Mouse (Mus musculus) kidney, postnatal 0 days (tissue): ENCODE data around the gene 1700102P08Rik. TPM values are rescaled to one million over a fixed set of nuclear protein-coding genes. Genes with fewer than 3 reads are reported as not detected.
A peak's percentile ranks its signal among the peaks of the same experiment; 100 is the strongest.

Experiments used
- ATAC-seq: fragments of 200-750 bp; cut with Nextera tagmentation; replicated peaks from 2 replicates; pipeline ENCODE4 v1.8.0; 2017; ENCODE audit warnings: low read depth, moderate number of reproducible peaks, moderate TSS enrichment, moderate library complexity; ENCODE audit not compliant: low FRiP score
- DNase-seq: peaks from one replicate; pipeline ENCODE4 v3.0.0-alpha.2; 2016; ENCODE audit warnings: low spot score
- H3K27ac ChIP-seq: fragments of 300-500 bp; sonication (generic); 2 replicates; pipeline ENCODE4 v1.5.1; 2014; ENCODE audit warnings: mild to moderate bottlenecking
- H3K27me3 ChIP-seq: fragments of 300-500 bp; sonication (generic); 2 replicates; pipeline ENCODE4 v1.6.1; 2014; ENCODE audit warnings: low read length, mixed read lengths; ENCODE audit not compliant: insufficient read depth
- H3K36me3 ChIP-seq: fragments of 300-500 bp; sonication (generic); 2 replicates; pipeline ENCODE4 v1.6.1; 2014; ENCODE audit warnings: low read length, mixed read lengths; ENCODE audit not compliant: insufficient read depth
- H3K4me1 ChIP-seq: fragments of 300-500 bp; sonication (generic); replicated peaks from 2 replicates; pipeline ENCODE4 v1.6.1; 2014; ENCODE audit warnings: antibody characterized with exemption, low read length, mixed read lengths; ENCODE audit not compliant: insufficient read depth
- H3K4me2 ChIP-seq: fragments of 300-500 bp; sonication (generic); 2 replicates; pipeline ENCODE4 v1.6.1; 2014; ENCODE audit warnings: mild to moderate bottlenecking, low read length, moderate library complexity, mixed read lengths
- H3K4me3 ChIP-seq: fragments of 300-500 bp; sonication (generic); replicated peaks from 2 replicates; pipeline ENCODE4 v1.5.1; 2014; ENCODE audit warnings: low read depth, low read length
- H3K9ac ChIP-seq: fragments of 300-500 bp; sonication (generic); 2 replicates; pipeline ENCODE4 v1.6.1; 2014; ENCODE audit warnings: low read depth, low read length
- H3K9me3 ChIP-seq: fragments of 300-500 bp; sonication (generic); replicated peaks from 2 replicates; pipeline ENCODE4 v1.6.1; 2016; ENCODE audit warnings: low read length, inconsistent platforms, mixed read lengths
- CTCF ChIP-seq: IDR thresholded peaks from 2 replicates; pipeline ENCODE4 v1.5.1; 2016; ENCODE audit warnings: antibody characterized with exemption, low read depth, mild to moderate bottlenecking, moderate library complexity
- WGBS: fragments of 180-500 bp; shearing (Covaris S2); extraction: QIAGEN DNeasy Blood & Tissue Kit; methylation state at CpG from one replicate; pipeline ENCODE4 v1.1.7; 2014; 5-methylcytosine and 5-hydroxymethylcytosine counted together
- polyA plus RNA-seq: library from polyadenylated mRNA; unstranded; fragments of >200 nt; fragmentation: Nextera tagmentation; extraction: Ambion mirVana; gene quantifications from 2 replicates; pipeline ENCODE4 v1.2.1, GENCODE M21; 2015

1700102P08Rik gene
- polyA plus RNA-seq = 0.17 and 0.66 TPM in 2 replicates

- Histone ChIP-seq H3K9ac (no peak within 1 kb of the TSS), H3K27ac (no peak within 1 kb of the TSS), H3K27me3 (no peaks in the 10 kb centered on the region), H3K4me1 (no peaks in the 10 kb centered on the region), H3K9me3 (no peaks in the 10 kb centered on the region), H3K4me3 (no peak within 1 kb of the TSS), H3K4me2 (no peak within 1 kb of the TSS), H3K36me3 (peaks cover 40% of the 10 kb centered on the region)
- no peak for TF ChIP-seq CTCF
- 74% methylated on average over 18 of the region's 18 CpGs for WGBS
- DNase-seq (no peak), ATAC-seq (peak; percentile 36)
Measured at GRCm38 (mm10) chr9:108392676-108393075, at the start of gene 1700102P08Rik. Gene 1700102P08Rik (plus strand): TSS chr9:108392805.

DNA sequence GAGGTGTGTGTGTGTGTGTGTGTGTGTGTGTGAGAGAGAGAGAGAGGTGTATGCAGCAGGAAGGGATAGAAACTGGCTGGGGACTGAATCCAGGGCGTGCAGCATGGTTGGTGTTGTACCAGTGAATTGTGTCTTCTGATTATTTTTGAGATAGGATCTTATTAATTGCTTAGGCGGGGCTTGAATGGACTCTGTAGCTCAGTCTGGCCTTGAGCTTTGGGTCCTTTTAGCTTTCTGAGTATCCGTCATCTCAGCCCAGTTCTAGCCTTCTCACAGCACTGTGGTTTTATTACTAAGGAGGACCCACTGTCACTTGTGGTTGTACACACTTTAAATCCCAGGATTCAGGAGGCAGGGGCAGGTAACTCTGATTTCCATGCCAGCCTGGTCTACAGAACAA lies 49.3 kb upstream of the 1700102P08Rik start:
- Histone ChIP-seq H3K36me3 (no peaks in the 10 kb centered on the region), H3K4me3 (no peak overlapping the region), H3K27me3 (no peaks in the 10 kb centered on the region), H3K9me3 (no peaks in the 10 kb centered on the region), H3K9ac (no peak overlapping the region), H3K4me1 (peaks cover 21% of the 10 kb centered on the region), H3K27ac (peak overlapping the region; percentile 98; the same call in 1 of the 2 replicates), H3K4me2 (no peak overlapping the region)
- TF ChIP-seq CTCF = no peak
- no peak for ATAC-seq
- 79% methylated on average over 3 of the region's 3 CpGs for WGBS
- no peak for DNase-seq

GRCm38 (mm10) chr9:108343835-108344234 lies 48.8 kb upstream of the 1700102P08Rik start:
- H3K9ac ChIP-seq = no peak overlapping the region
- H3K4me3 ChIP-seq = no peak overlapping the region
- H3K36me3 ChIP-seq = no peaks in the 10 kb centered on the region
- H3K27ac ChIP-seq = 0 out of 2 replicates have a peak overlapping the region, but pooled peaks have one; percentile 98
- H3K27me3 ChIP-seq = no peaks in the 10 kb centered on the region
- ATAC-seq (no peak), DNase-seq (no peak)
- no peak for TF ChIP-seq CTCF
- H3K4me2 ChIP-seq = no peak overlapping the region
- 100% methylated on average over 1 of the region's 1 CpGs for whole genome bisulfite sequencing
- H3K9me3 ChIP-seq = no peaks in the 10 kb centered on the region
- peaks cover 21% of the 10 kb centered on the region for H3K4me1 ChIP-seq

GRCm38 (mm10) chr9:108344471-108344870 lies 48.1 kb upstream of the 1700102P08Rik start:
- no peak for TF ChIP-seq CTCF
- ATAC-seq (no peak), DNase-seq (no peak)
- WGBS = 91% methylated on average over 4 of the region's 4 CpGs
- no peaks in the 10 kb centered on the region for H3K9me3 ChIP-seq
- H3K4me2 ChIP-seq = no peak overlapping the region
- no peak overlapping the region for H3K27ac ChIP-seq
- no peak overlapping the region for H3K4me3 ChIP-seq
- no peak overlapping the region for H3K9ac ChIP-seq
- H3K27me3 ChIP-seq = no peaks in the 10 kb centered on the region
- no peaks in the 10 kb centered on the region for H3K36me3 ChIP-seq
- peaks cover 21% of the 10 kb centered on the region for H3K4me1 ChIP-seq

DNA sequence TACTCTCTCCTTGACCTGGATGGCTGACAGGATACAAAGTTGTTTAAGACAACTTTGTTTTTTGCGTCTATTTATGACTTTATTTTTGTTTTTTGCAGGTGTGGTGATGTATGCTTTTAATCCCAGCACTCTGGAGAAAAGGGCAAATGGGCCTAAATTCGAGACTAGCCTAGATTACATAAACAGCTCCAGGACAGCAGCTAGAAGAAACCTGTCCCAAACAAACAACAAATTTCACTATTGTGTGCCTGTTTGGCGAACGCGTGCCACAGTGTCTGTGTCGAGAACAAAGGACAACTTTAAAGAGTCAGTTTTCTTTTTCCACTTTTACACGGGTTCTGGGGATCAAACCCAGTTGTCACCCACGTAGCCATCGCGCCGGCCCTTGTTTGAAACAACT lies 45.6 kb upstream of the 1700102P08Rik start:
- peak overlapping the region; percentile 70 for H3K4me3 ChIP-seq
- H3K36me3 ChIP-seq = peaks cover 11% of the 10 kb centered on the region; the same call in 1 of the 2 replicates
- H3K9ac ChIP-seq = peak overlapping the region; percentile 71
- H3K4me1 ChIP-seq = peaks cover 9% of the 10 kb centered on the region; the same call in 1 of the 2 replicates
- TF ChIP-seq CTCF = no peak
- WGBS = 4% methylated on average over 11 of the region's 11 CpGs
- no peaks in the 10 kb centered on the region for H3K27me3 ChIP-seq
- ATAC-seq (no peak), DNase-seq (peak; percentile 28)
- peak overlapping the region; percentile 97 for H3K27ac ChIP-seq
- no peaks in the 10 kb centered on the region for H3K9me3 ChIP-seq
- peak overlapping the region; percentile 65 for H3K4me2 ChIP-seq

- DNase-seq = peak; percentile 96
- Histone ChIP-seq H3K36me3 (peaks cover 18% of the 10 kb centered on the region), H3K4me1 (0 out of 2 replicates have a peak, but pooled peaks cover 2% of the 10 kb centered on the region), H3K27me3 (no peaks in the 10 kb centered on the region), H3K9me3 (no peaks in the 10 kb centered on the region), H3K4me2 (peak within 1 kb of the TSS; percentile 65), H3K27ac (peak within 1 kb of the TSS; percentile 97), H3K4me3 (peak within 1 kb of the TSS; percentile 70), H3K9ac (peak within 1 kb of the TSS; percentile 71)
- under 1% methylated on average over 57 of the region's 75 CpGs for WGBS
- peak; percentile 93 for ATAC-seq
- no peak; the same call in 1 of the 2 replicates for TF ChIP-seq CTCF
Measured at GRCm38 (mm10) chr9:108347540-108348289, 44.9 kb upstream of the 1700102P08Rik start, which contains the start of gene Usp4. Gene Usp4 (plus strand): TSS chr9:108347853.
